ENCODE assay signal across 10 mouse cellular contexts in the genomic region with DNA sequence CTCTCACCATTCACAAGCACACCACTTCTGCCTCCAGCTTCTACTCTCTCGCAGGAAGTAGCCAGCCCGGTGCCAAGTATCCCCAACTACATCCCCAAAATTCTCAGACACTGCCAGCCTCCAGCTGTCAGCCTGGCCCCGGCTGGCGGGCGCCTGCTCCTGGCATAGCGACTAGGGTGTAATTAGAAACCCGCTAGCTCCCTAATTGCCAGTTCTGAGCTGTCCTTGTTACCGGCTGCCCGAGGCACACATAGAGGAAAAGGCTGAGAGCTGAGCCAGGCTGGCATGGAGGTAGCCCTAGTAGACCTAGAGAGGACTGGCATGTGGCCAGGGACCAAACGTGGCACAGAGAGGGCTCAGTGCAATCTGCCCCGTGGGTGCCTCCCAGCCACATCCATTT. TPM values are rescaled to one million over a fixed set of nuclear protein-coding genes. Genes with fewer than 3 reads are reported as not detected.
A peak's percentile ranks its signal among the peaks of the same experiment; 100 is the strongest.
DNase-seq lines count a peak whose midpoint lies in the region; ATAC-seq lines count a peak whose summit lies in the region.
"Had no signal": no experiment of that assay in that cellular context is flagged by ENCODE, and none has a peak within 500 bp of the region (broad histone marks: within the 10 kb centered on the region; RNA-seq: fewer than 3 reads in every experiment).

No protein-coding gene starts in this region.

- ATAC-seq in frontal cortex, adult (ENCODE audit: low TSS enrichment) = peak; percentile 69

- peak; percentile 46 for DNase-seq in adrenal gland, adult 2 months
- DNase-seq in adrenal gland, adult (ENCODE audit: inconsistent age in 2 of 2, low spot score in 1 of 2) = no peak
- DNase-seq in MN1 (ENCODE audit: low spot score) = peak; percentile 29
- DNase-seq in layer of hippocampus, postnatal 36 days = peak; percentile 70 to 80
- DNase-seq in spleen, postnatal 14 days (ENCODE audit: low spot score in 2 of 2) = no peak
- DNase-seq in thymus, postnatal 4 days = no peak
- DNase-seq in urinary bladder, adult 18-20 months (ENCODE audit: low spot score in 2 of 2) = no peak

RNA-seq across cellular contexts. Expression of gene Serpinf2, which starts 8.1 kb away (rescaled TPM):
- total RNA-seq in adrenal gland, adult 2 months (2021) = 1 to 10 TPM in 1 of 2 experiments, not detected in 1; 2.6 TPM
- 0.09 and 1.2 TPM in 2 replicates for polyA plus RNA-seq in adrenal gland, adult 2 months (2012; rRNA removed)
- under 1 TPM; 0.40 to 0.50 TPM for total RNA-seq in layer of hippocampus, postnatal 36 days (2021)
- polyA plus RNA-seq: heart, embryonic 14.5 days; macrophage had no signal

RNA-seq across cellular contexts. Expression of gene Serpinf1, which starts 8.8 kb away (rescaled TPM):
- total RNA-seq in adrenal gland, adult 2 months (2021) = 10 to 100 TPM; 21.4 to 31.3 TPM
- polyA plus RNA-seq in adrenal gland, adult 2 months (2012; rRNA removed) = 43.7 and 74.1 TPM in 2 replicates
- total RNA-seq in layer of hippocampus, postnatal 36 days (2021) = 10 to 100 TPM; 12.5 to 17.0 TPM

RNA-seq across cellular contexts. Expression of gene Wdr81, which starts 23.2 kb away (rescaled TPM):
- 10 to 100 TPM; 15.5 to 15.6 TPM for total RNA-seq in adrenal gland, adult 2 months (2021)
- 28.2 and 34.1 TPM in 2 replicates for polyA plus RNA-seq in adrenal gland, adult 2 months (2012; rRNA removed)
- total RNA-seq in layer of hippocampus, postnatal 36 days (2021) = 10 to 100 TPM; 20.6 to 22.6 TPM

RNA-seq across cellular contexts. Expression of gene Tlcd2, which starts 30.2 kb away (rescaled TPM):
- 1 to 10 TPM; 7.6 to 9.7 TPM for total RNA-seq in adrenal gland, adult 2 months (2021)
- 22.2 and 27.3 TPM in 2 replicates for polyA plus RNA-seq in adrenal gland, adult 2 months (2012; rRNA removed)
- under 1 TPM; 0.40 to 0.85 TPM for total RNA-seq in layer of hippocampus, postnatal 36 days (2021)

RNA-seq across cellular contexts. Expression of gene Prpf8, which starts 55.3 kb away (rescaled TPM):
- total RNA-seq in adrenal gland, adult 2 months (2021) = 100 to 1,000 TPM; 132 to 162 TPM
- 43.2 and 58.6 TPM in 2 replicates for polyA plus RNA-seq in adrenal gland, adult 2 months (2012; rRNA removed)
- total RNA-seq in layer of hippocampus, postnatal 36 days (2021) = 100 to 1,000 TPM; 126 to 130 TPM

Comparison
In these comparisons a context has a peak if more than half of its experiments do, and no peak if none do; other contexts are left out.
1. DNase-seq: peak in adrenal gland, adult 2 months (single experiment), MN1 (single experiment) and layer of hippocampus, postnatal 36 days (2 of 2); none in adrenal gland, adult (0 of 2), spleen, postnatal 14 days (0 of 2), thymus, postnatal 4 days (single experiment) and urinary bladder, adult 18-20 months (0 of 2).